Mouse (Mus musculus): Measurements from ENCODE around the gene Syp. TPM values are rescaled to one million over a fixed set of nuclear protein-coding genes. Genes with fewer than 3 reads are reported as not detected.

Gene Syp
- polyA plus RNA-seq, 1 experiment from 2014 or later = 5.2 TPM

Other genes starting within 250 kb of the Syp start
- 0.07 TPM in 1 of 2 replicates, not detected in the other for gene Foxp3, start 64.8 kb upstream of the Syp start, polyA plus RNA-seq (2014; fragmentation: Nextera tagmentation; extraction: Ambion mirVana)
- 1.9 TPM in 2 replicates for gene Ppp1r3f, start 64.2 kb upstream of the Syp start, polyA plus RNA-seq (2014; fragmentation: Nextera tagmentation; extraction: Ambion mirVana)
- 26.2 and 29.4 TPM in 2 replicates for gene Ccdc22, start 33.0 kb upstream of the Syp start, polyA plus RNA-seq (2014; fragmentation: Nextera tagmentation; extraction: Ambion mirVana)
- gene Cacna1f, start 31.4 kb upstream of the Syp start, polyA plus RNA-seq (2014; fragmentation: Nextera tagmentation; extraction: Ambion mirVana) = 0.13 TPM in 1 of 2 replicates, not detected in the other
- 11.1 and 12.0 TPM in 2 replicates for gene Prickle3, start 18.8 kb downstream of the Syp start, polyA plus RNA-seq (2014; fragmentation: Nextera tagmentation; extraction: Ambion mirVana)
- gene Plp2, start 32.9 kb downstream of the Syp start, polyA plus RNA-seq (2014; fragmentation: Nextera tagmentation; extraction: Ambion mirVana) = 299 and 310 TPM in 2 replicates
- 0.71 and 0.80 TPM in 2 replicates for gene Magix, start 42.8 kb downstream of the Syp start, polyA plus RNA-seq (2014; fragmentation: Nextera tagmentation; extraction: Ambion mirVana)
- gene Gpkow, start 58.7 kb downstream of the Syp start, polyA plus RNA-seq (2014; fragmentation: Nextera tagmentation; extraction: Ambion mirVana) = 39.0 and 42.0 TPM in 2 replicates
- 26.7 and 28.8 TPM in 2 replicates for gene Wdr45, start 75.9 kb downstream of the Syp start, polyA plus RNA-seq (2014; fragmentation: Nextera tagmentation; extraction: Ambion mirVana)
- gene Gm45208, start 83.8 kb downstream of the Syp start, polyA plus RNA-seq (2014; fragmentation: Nextera tagmentation; extraction: Ambion mirVana) = 0.54 TPM in 1 of 2 replicates, not detected in the other
- 91.5 and 95.7 TPM in 2 replicates for gene Praf2, start 90.0 kb downstream of the Syp start, polyA plus RNA-seq (2014; fragmentation: Nextera tagmentation; extraction: Ambion mirVana)
- gene Ccdc120, start 112.4 kb downstream of the Syp start, polyA plus RNA-seq (2014; fragmentation: Nextera tagmentation; extraction: Ambion mirVana) = 18.5 and 24.6 TPM in 2 replicates
- 20.9 and 22.3 TPM in 2 replicates for gene Tfe3, start 124.1 kb downstream of the Syp start, polyA plus RNA-seq (2014; fragmentation: Nextera tagmentation; extraction: Ambion mirVana)
- gene Gripap1, start 151.3 kb downstream of the Syp start, polyA plus RNA-seq (2014; fragmentation: Nextera tagmentation; extraction: Ambion mirVana) = 35.7 and 41.8 TPM in 2 replicates
- gene Kcnd1, start 183.8 kb downstream of the Syp start, polyA plus RNA-seq (2014; fragmentation: Nextera tagmentation; extraction: Ambion mirVana) = 2.8 and 2.9 TPM in 2 replicates
- gene Otud5, start 202.9 kb downstream of the Syp start, polyA plus RNA-seq (2014; fragmentation: Nextera tagmentation; extraction: Ambion mirVana) = 28.5 and 33.6 TPM in 2 replicates
- 8.0 and 10.8 TPM in 2 replicates for gene Pim2, start 239.8 kb downstream of the Syp start, polyA plus RNA-seq (2014; fragmentation: Nextera tagmentation; extraction: Ambion mirVana)
- gene Slc35a2, start 245.6 kb downstream of the Syp start, polyA plus RNA-seq (2014; fragmentation: Nextera tagmentation; extraction: Ambion mirVana) = 16.8 and 17.4 TPM in 2 replicates

All from stomach, embryonic 14.5 days (tissue).